Mouse (Mus musculus): ENCODE results near the gene Col6a6. TPM values are rescaled to one million over a fixed set of nuclear protein-coding genes. Genes with fewer than 3 reads are reported as not detected.

Gene Col6a6
- polyA plus RNA-seq, 1 experiment = not detected

- 59% methylated on average over 2 of the region's 2 CpGs for WGBS
- Histone ChIP-seq H3K27ac (ENCODE audit: insufficient read depth, low read depth, low read length) (no peak overlapping the region), H3K36me3 (ENCODE audit: control insufficient read depth, insufficient read depth, low read length) (no peaks in the 10 kb centered on the region), H3K27me3 (ENCODE audit: control insufficient read depth, insufficient read depth, low read length) (no peaks in the 10 kb centered on the region), H3K4me1 (ENCODE audit: control insufficient read depth, insufficient read depth, insufficient read length, low read length) (no peaks in the 10 kb centered on the region), H3K4me3 (ENCODE audit: low read depth, low read length) (no peak overlapping the region)
- no peak for TF ChIP-seq CTCF (IDR thresholded peaks at IDR 0.05; ENCODE audit: extremely low read depth, insufficient read length, insufficient replicate concordance, low read depth, low read length)
- no peak for TF ChIP-seq POLR2A (IDR thresholded peaks at IDR 0.05; ENCODE audit: low read depth, low read length)
Measured at GRCm38 (mm10) chr9:105734651-105735050, 93.3 kb downstream of the Col6a6 start.

DNA sequence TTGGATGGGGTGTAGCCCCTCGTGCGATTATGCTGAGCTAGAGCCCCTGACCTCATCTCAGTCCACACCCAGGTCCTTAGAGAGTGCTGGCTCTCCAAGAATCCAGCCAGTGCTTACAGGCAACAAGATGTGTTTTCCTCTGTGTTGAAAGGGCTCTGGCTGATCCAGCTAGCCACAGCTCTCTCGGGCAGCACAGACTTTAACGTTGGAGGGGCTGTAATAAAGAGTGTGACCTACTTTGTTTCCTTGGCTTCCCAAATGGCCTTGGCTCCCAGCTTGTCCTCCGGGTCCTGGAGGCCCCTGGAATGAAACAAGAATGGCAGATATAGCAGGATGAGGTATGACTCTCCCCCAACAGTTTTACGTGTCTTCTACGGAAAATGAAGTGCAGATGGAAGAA lies 96.0 kb downstream of the Col6a6 start:
- no peaks in the 10 kb centered on the region for H3K4me1 ChIP-seq (ENCODE audit: control insufficient read depth, insufficient read depth, insufficient read length, low read length)
- TF ChIP-seq POLR2A (IDR thresholded peaks at IDR 0.05; ENCODE audit: low read depth, low read length) (no peak), CTCF (IDR thresholded peaks at IDR 0.05; ENCODE audit: extremely low read depth, insufficient read length, insufficient replicate concordance, low read depth, low read length) (no peak)
- 64% methylated on average over 7 of the region's 7 CpGs for WGBS

GRCm38 (mm10) chr9:105720430-105720829 lies 107.5 kb downstream of the Col6a6 start:
- Histone ChIP-seq H3K27ac (ENCODE audit: insufficient read depth, low read depth, low read length) (no peak overlapping the region), H3K36me3 (ENCODE audit: control insufficient read depth, insufficient read depth, low read length) (no peaks in the 10 kb centered on the region), H3K4me1 (ENCODE audit: control insufficient read depth, insufficient read depth, insufficient read length, low read length) (no peaks in the 10 kb centered on the region), H3K4me3 (ENCODE audit: low read depth, low read length) (no peak overlapping the region), H3K27me3 (ENCODE audit: control insufficient read depth, insufficient read depth, low read length) (no peaks in the 10 kb centered on the region)
- TF ChIP-seq POLR2A (IDR thresholded peaks at IDR 0.05; ENCODE audit: low read depth, low read length) (no peak), CTCF (IDR thresholded peaks at IDR 0.05; ENCODE audit: extremely low read depth, insufficient read length, insufficient replicate concordance, low read depth, low read length) (no peak)
- 78% methylated on average over 4 of the region's 4 CpGs for WGBS

More for the DNA sequence above, 96.0 kb downstream of the Col6a6 start:
- H3K4me3 ChIP-seq (ENCODE audit: low read depth, low read length) = no peak overlapping the region
- H3K27ac ChIP-seq (ENCODE audit: insufficient read depth, low read depth, low read length) = no peak overlapping the region
- no peaks in the 10 kb centered on the region for H3K27me3 ChIP-seq (ENCODE audit: control insufficient read depth, insufficient read depth, low read length)
- H3K36me3 ChIP-seq (ENCODE audit: control insufficient read depth, insufficient read depth, low read length) = no peaks in the 10 kb centered on the region

GRCm38 (mm10) chr9:105719851-105720395 lies 108.0 kb downstream of the Col6a6 start:
- Histone ChIP-seq H3K36me3 (ENCODE audit: control insufficient read depth, insufficient read depth, low read length) (no peaks in the 10 kb centered on the region), H3K4me3 (ENCODE audit: low read depth, low read length) (no peak overlapping the region), H3K27ac (ENCODE audit: insufficient read depth, low read depth, low read length) (no peak overlapping the region), H3K27me3 (ENCODE audit: control insufficient read depth, insufficient read depth, low read length) (no peaks in the 10 kb centered on the region), H3K4me1 (ENCODE audit: control insufficient read depth, insufficient read depth, insufficient read length, low read length) (no peaks in the 10 kb centered on the region)
- WGBS = 48% methylated on average over 5 of the region's 5 CpGs
- TF ChIP-seq CTCF (IDR thresholded peaks at IDR 0.05; ENCODE audit: extremely low read depth, insufficient read length, insufficient replicate concordance, low read depth, low read length) = no peak
- TF ChIP-seq POLR2A (IDR thresholded peaks at IDR 0.05; ENCODE audit: low read depth, low read length) = no peak

DNA sequence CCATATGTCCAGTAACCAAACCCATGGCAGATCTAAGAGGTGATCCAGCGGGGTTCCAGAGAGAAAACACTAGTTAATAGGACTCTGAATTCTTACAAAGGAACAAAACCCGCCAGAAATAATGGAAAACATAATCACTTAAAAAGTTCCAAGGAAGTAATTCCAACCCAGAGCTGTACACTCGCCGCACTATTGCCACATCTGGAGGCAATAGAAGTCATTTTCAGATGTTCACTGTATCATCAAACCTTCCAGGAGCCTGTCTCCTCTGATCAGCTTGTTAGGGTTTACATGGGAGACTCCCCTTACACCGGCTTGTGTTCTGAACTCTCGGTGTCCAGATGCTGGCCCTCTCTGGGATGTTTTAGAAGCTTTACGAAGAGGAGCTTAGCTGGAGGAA lies 108.6 kb downstream of the Col6a6 start:
- Histone ChIP-seq H3K4me3 (ENCODE audit: low read depth, low read length) (no peak overlapping the region), H3K4me1 (ENCODE audit: control insufficient read depth, insufficient read depth, insufficient read length, low read length) (no peaks in the 10 kb centered on the region), H3K27ac (ENCODE audit: insufficient read depth, low read depth, low read length) (no peak overlapping the region), H3K27me3 (ENCODE audit: control insufficient read depth, insufficient read depth, low read length) (no peaks in the 10 kb centered on the region), H3K36me3 (ENCODE audit: control insufficient read depth, insufficient read depth, low read length) (no peaks in the 10 kb centered on the region)
- 80% methylated on average over 7 of the region's 7 CpGs for WGBS
- no peak for TF ChIP-seq POLR2A (IDR thresholded peaks at IDR 0.05; ENCODE audit: low read depth, low read length)
- TF ChIP-seq CTCF (IDR thresholded peaks at IDR 0.05; ENCODE audit: extremely low read depth, insufficient read length, insufficient replicate concordance, low read depth, low read length) = no peak

GRCm38 (mm10) chr9:105712049-105712448 lies 115.9 kb downstream of the Col6a6 start:
- H3K27ac ChIP-seq (ENCODE audit: insufficient read depth, low read depth, low read length) = no peak overlapping the region
- 92% methylated on average over 3 of the region's 3 CpGs for WGBS
- no peak overlapping the region for H3K4me3 ChIP-seq (ENCODE audit: low read depth, low read length)
- no peaks in the 10 kb centered on the region for H3K36me3 ChIP-seq (ENCODE audit: control insufficient read depth, insufficient read depth, low read length)
- H3K4me1 ChIP-seq (ENCODE audit: control insufficient read depth, insufficient read depth, insufficient read length, low read length) = no peaks in the 10 kb centered on the region
- TF ChIP-seq POLR2A (IDR thresholded peaks at IDR 0.05; ENCODE audit: low read depth, low read length) (no peak), CTCF (IDR thresholded peaks at IDR 0.05; ENCODE audit: extremely low read depth, insufficient read length, insufficient replicate concordance, low read depth, low read length) (no peak)
- no peaks in the 10 kb centered on the region for H3K27me3 ChIP-seq (ENCODE audit: control insufficient read depth, insufficient read depth, low read length)

- Histone ChIP-seq H3K4me3 (ENCODE audit: low read depth, low read length) (no peak overlapping the region), H3K27me3 (ENCODE audit: control insufficient read depth, insufficient read depth, low read length) (no peaks in the 10 kb centered on the region), H3K36me3 (ENCODE audit: control insufficient read depth, insufficient read depth, low read length) (no peaks in the 10 kb centered on the region), H3K27ac (ENCODE audit: insufficient read depth, low read depth, low read length) (no peak overlapping the region), H3K4me1 (ENCODE audit: control insufficient read depth, insufficient read depth, insufficient read length, low read length) (no peaks in the 10 kb centered on the region)
- TF ChIP-seq CTCF (IDR thresholded peaks at IDR 0.05; ENCODE audit: extremely low read depth, insufficient read length, insufficient replicate concordance, low read depth, low read length) (no peak), POLR2A (IDR thresholded peaks at IDR 0.05; ENCODE audit: low read depth, low read length) (no peak)
- whole genome bisulfite sequencing = 94% methylated on average over 1 of the region's 1 CpGs
Measured at GRCm38 (mm10) chr9:105705011-105705410, 122.9 kb downstream of the Col6a6 start.

Measured in small intestine, adult 2 months (tissue).